Comparison of ENCODE assay signal across 8 mouse cellular contexts in genomic region chr19:23057739-23058501, GRCm38 (mm10).
A peak's percentile ranks its signal among the peaks of the same experiment; 100 is the strongest.
DNase-seq lines count a peak whose midpoint lies in the region; ATAC-seq lines count a peak whose summit lies in the region.

No protein-coding gene starts in this region.

- no peak for DNase-seq in frontal cortex, postnatal 25 days (ENCODE audit: low spot score in 2 of 2)
- peak; percentile 54 for DNase-seq in cerebellum, adult 11-12 months
- peak; percentile 23 for DNase-seq in forebrain, embryonic 14.5 days (ENCODE audit: low spot score)
- DNase-seq in left cerebral cortex, postnatal 4 days = peak; percentile 19
- peak; percentile 52 for DNase-seq in midbrain, embryonic 10.5 days (ENCODE audit: low spot score)
- peak; percentile 58 for DNase-seq in testis, postnatal 14 days (ENCODE audit: low spot score)

- ATAC-seq in frontal cortex, adult (ENCODE audit: low TSS enrichment) = peak; percentile 28
- ATAC-seq in forebrain, embryonic 14.5 days = peak; percentile 45
- peak; percentile 71 for ATAC-seq in hindbrain, embryonic 13.5 days (ENCODE audit: low FRiP score)

- peak overlapping the region; percentile 29 for H3K4me3 ChIP-seq in forebrain, embryonic 14.5 days (ENCODE audit: low read depth, low read length)
- H3K4me3 ChIP-seq in hindbrain, embryonic 13.5 days = peak overlapping the region; percentile 38
- H3K4me3 ChIP-seq in midbrain, embryonic 10.5 days = peak overlapping the region; percentile 56

- H3K4me2 ChIP-seq in forebrain, embryonic 14.5 days (ENCODE audit: low read length) = peak overlapping the region; percentile 63
- H3K4me2 ChIP-seq in hindbrain, embryonic 13.5 days = peak overlapping the region; percentile 66

- intact Hi-C loops in left cerebral cortex, postnatal 4 days (cut with DNase I) = no loop called here

- no peaks in the 10 kb centered on the region for H3K36me3 ChIP-seq in forebrain, embryonic 14.5 days (ENCODE audit: control insufficient read depth, insufficient read depth, low read length)
- no peaks in the 10 kb centered on the region for H3K36me3 ChIP-seq in hindbrain, embryonic 13.5 days
- no peaks in the 10 kb centered on the region for H3K36me3 ChIP-seq in midbrain, embryonic 10.5 days

- peaks cover 8% of the 10 kb centered on the region; the same call in 1 of the 2 replicates for H3K4me1 ChIP-seq in forebrain, embryonic 14.5 days (ENCODE audit: control insufficient read depth, insufficient read depth, low read length)
- H3K4me1 ChIP-seq in hindbrain, embryonic 13.5 days (replicated peaks) = peaks cover 18% of the 10 kb centered on the region
- peaks cover 24% of the 10 kb centered on the region for H3K4me1 ChIP-seq in midbrain, embryonic 10.5 days

- 16% methylated on average over 11 of the region's 11 CpGs for WGBS in forebrain, embryonic 14.5 days
- WGBS in hindbrain, embryonic 13.5 days = 14% methylated on average over 11 of the region's 11 CpGs
- 15% methylated on average over 11 of the region's 11 CpGs for WGBS in midbrain, embryonic 10.5 days

- no peaks in the 10 kb centered on the region for H3K27me3 ChIP-seq in forebrain, embryonic 14.5 days (replicated peaks; ENCODE audit: control insufficient read depth, insufficient read depth, low read length)
- peaks cover 4% of the 10 kb centered on the region; the same call in 1 of the 2 replicates for H3K27me3 ChIP-seq in hindbrain, embryonic 13.5 days
- peaks cover 18% of the 10 kb centered on the region for H3K27me3 ChIP-seq in midbrain, embryonic 10.5 days (ENCODE audit: low read depth, poor library complexity, severe bottlenecking)

- H3K27ac ChIP-seq in forebrain, embryonic 14.5 days (ENCODE audit: low read depth, low read length) = no peak overlapping the region
- peak overlapping the region; percentile 40; the same call in 1 of the 2 replicates for H3K27ac ChIP-seq in hindbrain, embryonic 13.5 days
- H3K27ac ChIP-seq in midbrain, embryonic 10.5 days (replicated peaks) = peak overlapping the region; percentile 84

- no peaks in the 10 kb centered on the region for H3K9me3 ChIP-seq in forebrain, embryonic 14.5 days (replicated peaks; ENCODE audit: control insufficient read depth, low read length)
- no peaks in the 10 kb centered on the region for H3K9me3 ChIP-seq in hindbrain, embryonic 13.5 days
- no peaks in the 10 kb centered on the region for H3K9me3 ChIP-seq in midbrain, embryonic 10.5 days (replicated peaks)

- peak overlapping the region; percentile 45 for H3K9ac ChIP-seq in forebrain, embryonic 14.5 days (ENCODE audit: low read length)
- peak overlapping the region; percentile 65; the same call in 1 of the 2 replicates for H3K9ac ChIP-seq in hindbrain, embryonic 13.5 days

Comparison
In these comparisons a context has a peak if more than half of its experiments do, and no peak if none do; other contexts are left out.
1. DNase-seq: peak in cerebellum, adult 11-12 months (single experiment), forebrain, embryonic 14.5 days (single experiment), left cerebral cortex, postnatal 4 days (single experiment), midbrain, embryonic 10.5 days (single experiment) and testis, postnatal 14 days (single experiment); none in frontal cortex, postnatal 25 days (0 of 2).
2. Peak in every context shown above with its lines, with median percentiles within 50 percentile points of each other: ATAC-seq and H3K4me3 ChIP-seq.